Mouse (Mus musculus) hindbrain, embryonic 14.5 days (tissue): ENCODE results near the gene Olfr1281. TPM values are rescaled to one million over a fixed set of nuclear protein-coding genes. Genes with fewer than 3 reads are reported as not detected.

Experiments used
- polyA plus RNA-seq: library from polyadenylated mRNA; unstranded; fragments of >200 nt; fragmentation: Nextera tagmentation; extraction: Ambion mirVana; gene quantifications from 2 replicates; pipeline ENCODE4 v1.2.1, GENCODE M21; 2014

Olfr1281 gene
- polyA plus RNA-seq, 1 experiment from 2014 or later, result not detected

Other genes starting within 250 kb of the Olfr1281 start
- gene Gm13941, start 220.5 kb upstream of the Olfr1281 start, polyA plus RNA-seq, result not detected in 2 replicates
- gene Gm15130, start 173.6 kb upstream of the Olfr1281 start, polyA plus RNA-seq, result not detected in 2 replicates
- gene 4930430A15Rik, start 96.9 kb upstream of the Olfr1281 start, polyA plus RNA-seq, result not detected in 2 replicates
- not detected in 2 replicates for gene Olfr1275, start 91.2 kb upstream of the Olfr1281 start, polyA plus RNA-seq
- not detected in 2 replicates for gene Olfr1276, start 72.0 kb upstream of the Olfr1281 start, polyA plus RNA-seq
- gene Olfr1277, start 52.4 kb upstream of the Olfr1281 start, polyA plus RNA-seq, result not detected in 2 replicates
- not detected in 2 replicates for gene Olfr1278, start 36.4 kb upstream of the Olfr1281 start, polyA plus RNA-seq
- gene Olfr1279, start 25.9 kb upstream of the Olfr1281 start, polyA plus RNA-seq, result not detected in 2 replicates
- gene Olfr1280, start 12.5 kb upstream of the Olfr1281 start, polyA plus RNA-seq, result not detected in 2 replicates
- not detected in 2 replicates for gene Olfr1282, start 9.6 kb downstream of the Olfr1281 start, polyA plus RNA-seq
- not detected in 2 replicates for gene Olfr1283, start 40.3 kb downstream of the Olfr1281 start, polyA plus RNA-seq
- not detected in 2 replicates for gene Olfr1284, start 49.0 kb downstream of the Olfr1281 start, polyA plus RNA-seq
- gene Olfr1286, start 96.6 kb downstream of the Olfr1281 start, polyA plus RNA-seq, result not detected in 2 replicates
- not detected in 2 replicates for gene Olfr1287, start 122.6 kb downstream of the Olfr1281 start, polyA plus RNA-seq
- gene Olfr1288, start 147.6 kb downstream of the Olfr1281 start, polyA plus RNA-seq, result not detected in 2 replicates
- not detected in 2 replicates for gene Olfr1289, start 154.3 kb downstream of the Olfr1281 start, polyA plus RNA-seq
- not detected in 2 replicates for gene Olfr1290, start 167.3 kb downstream of the Olfr1281 start, polyA plus RNA-seq
- not detected in 2 replicates for gene Olfr1291-ps1, start 170.7 kb downstream of the Olfr1281 start, polyA plus RNA-seq
- not detected in 2 replicates for gene Olfr1293-ps, start 198.7 kb downstream of the Olfr1281 start, polyA plus RNA-seq
- not detected in 2 replicates for gene Olfr1294, start 213.8 kb downstream of the Olfr1281 start, polyA plus RNA-seq
- gene Olfr1295, start 243.2 kb downstream of the Olfr1281 start, polyA plus RNA-seq, result not detected in 2 replicates